Mouse (Mus musculus) layer of hippocampus, adult 6 months (tissue): Measurements from ENCODE around the gene Plekhd1. TPM values are rescaled to one million over a fixed set of nuclear protein-coding genes. Genes with fewer than 3 reads are reported as not detected.

Source experiments
- long read RNA-seq, 2 experiments: library from polyadenylated mRNA; unstranded; transcript quantifications; one replicate each; pipeline ENCODE4 v2.0.0; 2019 to 2020
- polyA plus RNA-seq: library from polyadenylated mRNA; unstranded; fragments of <200 nt; fragmentation: Nextera tagmentation; gene quantifications from 2 replicates; pipeline ENCODE4 v1.2.3, GENCODE M21; 2021

The Plekhd1 gene
- 1.0 and 1.1 TPM in 2 replicates for polyA plus RNA-seq
- long read RNA-seq, experiment 1, result 0 reads
- long read RNA-seq, experiment 2, transcript Plekhd1-201 (13 exons, 3,535 nt), result major isoform, 24 of 33 reads
- long read RNA-seq, experiment 2, partial matches to known transcripts, result 4 of 33 reads
- long read RNA-seq, experiment 2, other reads (novel, unspliced or antisense), result 4 of 33 reads

DNA sequence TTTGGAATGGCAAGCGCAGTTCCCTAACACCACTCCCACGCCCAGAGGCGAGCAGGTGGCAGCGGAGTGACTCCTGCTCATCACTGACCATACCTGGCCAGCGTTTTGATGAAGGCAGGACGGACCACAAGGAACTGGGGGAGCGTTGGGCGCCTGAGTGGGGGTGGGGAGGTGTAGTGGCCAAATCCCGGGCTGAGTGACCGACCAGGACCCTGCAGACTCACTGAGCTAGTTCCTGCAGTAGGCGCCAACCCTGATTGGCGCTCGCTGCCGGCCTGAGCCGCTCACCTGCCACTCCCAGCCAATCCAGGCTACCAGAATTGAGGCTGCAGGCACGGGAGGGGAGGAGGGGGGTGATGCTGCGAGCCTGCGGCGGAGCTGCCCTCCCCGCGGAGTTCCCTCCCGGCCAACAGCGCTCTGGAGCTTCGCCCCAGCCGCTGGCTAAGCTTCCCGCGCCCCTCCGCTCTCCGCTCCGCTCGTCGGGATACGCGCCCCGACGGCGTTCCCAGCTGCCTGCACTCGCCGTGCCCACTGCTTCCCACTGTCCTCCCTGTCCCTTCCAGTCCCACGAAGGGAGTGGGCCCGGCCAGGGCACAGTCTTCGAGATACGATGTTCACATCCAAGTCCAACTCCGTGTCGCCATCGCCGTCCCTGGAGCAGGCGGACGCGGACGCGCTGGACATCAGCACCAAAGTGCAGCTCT is at the start of gene Plekhd1:
TSS of gene Plekhd1 (plus strand) at position 323 of the 704 bp plus-strand sequence.

DNA sequence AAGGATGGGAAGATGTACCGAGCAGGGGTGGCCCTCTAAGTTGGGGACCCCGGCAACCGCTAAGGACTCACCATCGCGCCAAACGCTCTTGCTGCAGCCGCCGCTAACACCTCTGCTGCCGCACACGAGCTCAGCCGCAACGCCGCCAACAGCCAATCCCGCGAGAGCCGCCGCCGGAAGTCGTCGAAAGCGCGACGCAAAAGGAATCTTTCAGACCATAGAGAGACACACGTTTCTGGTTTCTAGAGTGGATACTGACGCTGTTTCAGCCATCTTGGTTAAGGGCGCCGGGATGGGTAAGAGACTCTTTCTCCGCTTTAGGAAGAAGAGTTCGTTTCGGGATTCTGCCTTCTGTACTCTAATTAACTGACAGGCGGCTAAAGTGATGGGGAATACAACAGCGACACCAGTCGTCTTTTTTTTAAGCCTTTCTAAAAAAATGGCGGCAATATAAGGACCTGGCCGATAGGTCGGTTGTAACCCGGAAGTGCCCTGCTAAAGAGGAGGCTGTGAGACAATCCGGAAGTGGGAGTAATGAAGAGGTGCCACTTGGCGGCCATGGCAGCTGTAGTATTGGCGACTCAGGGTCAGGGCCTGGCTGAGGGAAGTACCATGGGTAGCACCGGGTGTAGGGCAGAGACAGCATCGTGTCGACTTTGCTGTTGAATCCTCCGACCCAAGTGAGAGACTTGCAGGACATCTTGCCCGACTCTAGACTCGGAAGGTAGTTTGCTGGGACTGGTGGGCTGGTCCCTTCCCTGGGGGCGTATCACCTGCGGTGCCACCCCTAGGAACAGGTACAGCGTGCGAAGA is 48.5 kb upstream of the Plekhd1 start, which contains the start of the genes Slc39a9 and Erh:
TSS of gene Slc39a9 (plus strand) at position 191 of the 813 bp plus-strand sequence.
TSS of gene Erh (minus strand) at position 649 of the 813 bp plus-strand sequence.

DNA sequence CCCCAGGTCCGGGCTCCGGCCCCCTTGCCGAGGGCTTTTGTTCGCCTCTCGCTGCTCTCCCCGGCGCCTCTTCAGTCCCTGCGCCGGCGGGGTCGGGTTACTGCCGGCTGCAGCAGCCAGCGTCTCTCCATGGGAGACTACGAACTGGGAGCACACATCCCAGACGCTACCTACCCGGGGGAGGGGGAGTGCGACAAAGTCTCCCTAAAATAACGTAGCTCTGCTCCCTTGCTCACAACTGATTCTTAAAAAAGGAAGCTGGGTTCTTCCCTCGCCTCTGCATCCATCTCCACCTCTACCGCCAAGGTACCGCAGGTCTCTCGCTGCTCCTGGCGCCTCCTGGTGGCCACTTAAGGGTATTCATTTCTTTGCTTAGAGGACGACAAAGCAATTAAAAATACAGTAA is 68.0 kb downstream of the Plekhd1 start, which contains the start of gene Ccdc177:
TSS of gene Ccdc177 (minus strand) at position 292 of the 406 bp plus-strand sequence.

Other genes with a start within 250 kb of the Plekhd1 start
- gene Exd2, start 229.5 kb upstream of the Plekhd1 start, polyA plus RNA-seq, result 30.5 and 35.1 TPM in 2 replicates
- gene Galnt16, start 174.3 kb upstream of the Plekhd1 start, polyA plus RNA-seq, result 40.9 and 41.1 TPM in 2 replicates
- gene Slc39a9, start 48.7 kb upstream of the Plekhd1 start, polyA plus RNA-seq, result 23.9 and 25.0 TPM in 2 replicates
- 178 and 232 TPM in 2 replicates for gene Erh, start 48.2 kb upstream of the Plekhd1 start, polyA plus RNA-seq
- 1.3 and 1.7 TPM in 2 replicates for gene Ccdc177, start 68.1 kb downstream of the Plekhd1 start, polyA plus RNA-seq
- gene Susd6, start 97.9 kb downstream of the Plekhd1 start, polyA plus RNA-seq, result 24.8 and 27.7 TPM in 2 replicates